Mouse (Mus musculus) heart, postnatal 0 days (tissue): Measurements from ENCODE around the gene Lix1l. TPM values are rescaled to one million over a fixed set of nuclear protein-coding genes. Genes with fewer than 3 reads are reported as not detected.

Experiments used
- ATAC-seq: fragments of 200-750 bp; cut with Nextera tagmentation; 2 replicates; pipeline ENCODE4 v1.8.0; 2017; ENCODE audit warnings: low read depth, moderate number of reproducible peaks, moderate library complexity; ENCODE audit not compliant: insufficient read depth
- DNase-seq: peaks from one replicate; pipeline ENCODE4 v3.0.0-alpha.2; 2016; ENCODE audit warnings: low spot score
- H3K27ac ChIP-seq: fragments of 300-500 bp; sonication (generic); 2 replicates; pipeline ENCODE4 v1.5.1; 2014; ENCODE audit warnings: low read depth, mild to moderate bottlenecking
- H3K27me3 ChIP-seq: fragments of 300-500 bp; sonication (generic); 2 replicates; pipeline ENCODE4 v1.6.1; 2014; ENCODE audit warnings: low read length, mixed read lengths; ENCODE audit not compliant: control insufficient read depth, insufficient read depth
- H3K36me3 ChIP-seq: fragments of 300-500 bp; sonication (generic); replicated peaks from 2 replicates; pipeline ENCODE4 v1.6.1; 2014; ENCODE audit warnings: low read length, mixed read lengths; ENCODE audit not compliant: control insufficient read depth, insufficient read depth
- H3K4me1 ChIP-seq: fragments of 300-500 bp; sonication (generic); 2 replicates; pipeline ENCODE4 v1.6.1; 2014; ENCODE audit warnings: antibody characterized with exemption; ENCODE audit not compliant: control insufficient read depth, insufficient read depth
- H3K4me2 ChIP-seq: fragments of 300-500 bp; sonication (generic); 2 replicates; pipeline ENCODE4 v1.6.1; 2014; ENCODE audit warnings: low read depth, mild to moderate bottlenecking, low read length, moderate library complexity
- H3K4me3 ChIP-seq: fragments of 300-500 bp; sonication (generic); 2 replicates; pipeline ENCODE4 v1.5.1; 2014; ENCODE audit warnings: low read depth, low read length
- H3K9ac ChIP-seq: fragments of 300-500 bp; sonication (generic); replicated peaks from 2 replicates; pipeline ENCODE4 v1.6.1; 2014; ENCODE audit warnings: low read depth, low read length, mixed read lengths
- H3K9me3 ChIP-seq: fragments of 300-500 bp; sonication (generic); replicated peaks from 2 replicates; pipeline ENCODE4 v1.6.1; 2016; ENCODE audit warnings: low read length; ENCODE audit not compliant: control insufficient read depth
- CTCF ChIP-seq: IDR thresholded peaks from 2 replicates; pipeline ENCODE4 v1.5.1; 2016; ENCODE audit warnings: antibody characterized with exemption, control low read depth, low read depth
- EP300 ChIP-seq: IDR thresholded peaks from 2 replicates; pipeline ENCODE4 v1.6.1; 2016; ENCODE audit warnings: antibody characterized with exemption, low read depth
- WGBS: fragments of 180-500 bp; shearing (Covaris S2); extraction: QIAGEN DNeasy Blood & Tissue Kit; methylation state at CpG from one replicate; pipeline ENCODE4 v1.1.7; 2014; 5-methylcytosine and 5-hydroxymethylcytosine counted together
- polyA plus RNA-seq: library from polyadenylated mRNA; unstranded; fragments of >200 nt; fragmentation: Nextera tagmentation; extraction: Ambion mirVana; gene quantifications from 2 replicates; pipeline ENCODE4 v1.2.1, GENCODE M21; 2015
- total RNA-seq: library from RNA; depleted of rRNA; stranded (reverse); fragments of >200 nt; gene quantifications from 2 replicates; pipeline ENCODE4 v1.2.3, GENCODE M21; 2014; ENCODE audit warnings: low replicate concordance

Gene Lix1l
- total and polyA plus RNA-seq, 2 experiments from 2014 or later: 3.6 to 50.6 TPM

- Histone ChIP-seq H3K9me3 (no peaks in the 10 kb centered on the region), H3K4me1 (peaks cover 39% of the 10 kb centered on the region), H3K27me3 (no peaks in the 10 kb centered on the region), H3K9ac (no peak overlapping the region), H3K27ac (peak overlapping the region; percentile 99), H3K4me2 (peak overlapping the region; percentile 46), H3K36me3 (no peaks in the 10 kb centered on the region), H3K4me3 (no peak overlapping the region)
- WGBS: 8% methylated on average over 15 of the region's 16 CpGs
- peak; percentile 12; the same call in 1 of the 2 replicates for ATAC-seq
- DNase-seq: peak; percentile 89
- TF ChIP-seq CTCF (peak; percentile 100), EP300 (no peak)
These were observed 21.0 kb upstream of the Lix1l start for GRCm38 (mm10) chr3:96579885-96580454.

DNA sequence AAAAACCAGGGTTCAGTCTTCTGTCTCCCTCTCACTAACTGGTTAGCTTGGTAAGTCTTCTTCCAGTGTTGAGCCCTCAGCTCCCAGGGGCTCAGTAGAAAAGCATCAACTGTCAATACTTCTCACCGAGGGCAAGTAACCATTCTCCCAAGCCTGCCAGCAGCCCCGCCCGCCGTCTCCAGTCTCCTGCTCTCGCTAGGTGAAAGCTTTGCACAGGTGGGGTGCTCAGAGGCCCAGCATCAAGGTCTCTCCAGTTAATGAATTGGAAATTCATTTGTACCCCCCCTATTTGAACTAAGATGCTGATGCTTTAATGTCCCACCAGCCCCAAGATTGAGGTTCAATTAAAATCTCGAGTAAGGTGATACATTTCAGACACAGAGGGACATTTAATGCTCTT is 19.8 kb upstream of the Lix1l start:
- Histone ChIP-seq H3K9ac (0 out of 2 replicates have a peak overlapping the region, but pooled peaks have one; percentile 1), H3K27me3 (no peaks in the 10 kb centered on the region), H3K36me3 (no peaks in the 10 kb centered on the region), H3K4me3 (no peak overlapping the region), H3K27ac (no peak overlapping the region), H3K9me3 (no peaks in the 10 kb centered on the region), H3K4me2 (no peak overlapping the region), H3K4me1 (peaks cover 29% of the 10 kb centered on the region; the same call in 1 of the 2 replicates)
- WGBS: 68% methylated on average over 6 of the region's 6 CpGs
- peak; percentile 4 for DNase-seq
- no peak for ATAC-seq
- TF ChIP-seq EP300 (no peak), CTCF (no peak)

- Histone ChIP-seq H3K9ac (no peak overlapping the region), H3K9me3 (no peaks in the 10 kb centered on the region), H3K36me3 (no peaks in the 10 kb centered on the region), H3K4me3 (no peak overlapping the region), H3K4me2 (no peak overlapping the region), H3K27ac (no peak overlapping the region), H3K4me1 (peaks cover 29% of the 10 kb centered on the region; the same call in 1 of the 2 replicates), H3K27me3 (no peaks in the 10 kb centered on the region)
- WGBS: 85% methylated on average over 16 of the region's 16 CpGs
- DNase-seq: peak; percentile 0
- TF ChIP-seq EP300: no peak
- TF ChIP-seq CTCF: no peak
- no peak for ATAC-seq
These were observed 19.0 kb upstream of the Lix1l start for GRCm38 (mm10) chr3:96581771-96582515.

DNA sequence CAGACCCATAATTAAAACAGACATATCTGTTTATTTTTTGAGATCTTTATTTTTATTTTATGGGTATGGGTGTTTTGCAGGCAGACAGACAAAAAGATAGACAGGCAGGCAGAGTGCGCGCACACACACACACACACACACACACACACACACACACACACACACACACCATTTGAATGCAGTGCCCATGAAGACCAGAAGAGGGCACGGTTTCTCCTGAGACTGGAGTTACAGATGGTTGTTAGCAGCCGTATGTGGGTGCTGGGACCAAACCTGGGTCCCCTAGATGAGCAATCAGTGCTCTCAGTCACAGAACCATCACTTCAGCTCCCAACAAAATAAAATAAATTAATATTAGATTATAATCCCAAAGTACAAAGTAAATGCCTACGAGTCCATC is 17.6 kb upstream of the Lix1l start:
- Histone ChIP-seq H3K27me3 (no peaks in the 10 kb centered on the region), H3K27ac (no peak overlapping the region), H3K9ac (no peak overlapping the region), H3K4me2 (no peak overlapping the region), H3K9me3 (no peaks in the 10 kb centered on the region), H3K4me3 (no peak overlapping the region), H3K4me1 (peaks cover 16% of the 10 kb centered on the region; the same call in 1 of the 2 replicates), H3K36me3 (no peaks in the 10 kb centered on the region)
- ATAC-seq: no peak
- WGBS: 92% methylated on average over 5 of the region's 5 CpGs
- DNase-seq: no peak
- TF ChIP-seq EP300 (no peak), CTCF (peak; percentile 17; the same call in 1 of the 2 replicates)

DNA sequence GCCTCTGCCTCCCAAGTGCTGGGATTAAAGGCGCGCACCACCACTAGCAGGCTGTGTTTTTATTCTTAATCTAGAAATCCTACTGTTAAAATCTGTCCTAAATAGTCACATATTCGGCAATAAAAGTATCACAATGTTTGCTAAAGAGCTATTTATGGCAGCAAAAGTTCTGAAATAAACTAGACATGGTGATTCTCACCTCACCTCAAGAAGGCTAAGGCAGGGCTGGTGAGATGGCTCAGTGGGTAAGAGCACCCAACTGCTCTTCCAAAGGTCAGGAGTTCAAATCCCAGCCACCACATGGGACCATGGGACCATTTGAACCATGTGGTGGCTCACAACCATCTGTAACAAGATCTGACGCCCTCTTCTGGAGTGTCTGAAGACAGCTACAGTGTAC is 10.3 kb upstream of the Lix1l start:
- DNase-seq: no peak
- TF ChIP-seq EP300 (no peak), CTCF (no peak)
- Histone ChIP-seq H3K9ac (no peak overlapping the region), H3K36me3 (no peaks in the 10 kb centered on the region), H3K4me2 (no peak overlapping the region), H3K9me3 (0 out of 2 replicates have a peak, but pooled peaks cover 3% of the 10 kb centered on the region), H3K4me1 (no peaks in the 10 kb centered on the region; the same call in 1 of the 2 replicates), H3K27me3 (no peaks in the 10 kb centered on the region), H3K4me3 (no peak overlapping the region), H3K27ac (no peak overlapping the region)
- 92% methylated on average over 4 of the region's 4 CpGs for WGBS
- no peak for ATAC-seq
